Mouse (Mus musculus) forebrain, postnatal 0 days (tissue): Measurements from ENCODE around the gene Mypop. TPM values are rescaled to one million over a fixed set of nuclear protein-coding genes. Genes with fewer than 3 reads are reported as not detected.
A peak's percentile ranks its signal among the peaks of the same experiment; 100 is the strongest.

Source experiments
- ATAC-seq: fragments of 200-750 bp; cut with Nextera tagmentation; 2 replicates; pipeline ENCODE4 v1.8.0; 2017; ENCODE audit warnings: mild to moderate bottlenecking, moderate library complexity
- DNase-seq: peaks from one replicate; pipeline ENCODE4 v3.0.0-alpha.2; 2015
- H3K27ac ChIP-seq: fragments of 300-500 bp; sonication (generic); 2 replicates; pipeline ENCODE4 v1.5.1; 2014; ENCODE audit warnings: low read depth, mild to moderate bottlenecking, antibody characterized with exemption, low read length, moderate library complexity, mixed read lengths
- H3K27me3 ChIP-seq: fragments of 300-500 bp; sonication (generic); 2 replicates; pipeline ENCODE4 v1.6.1; 2014; ENCODE audit warnings: mild to moderate bottlenecking, low read length, mixed read lengths; ENCODE audit not compliant: insufficient read depth
- H3K36me3 ChIP-seq: fragments of 300-500 bp; sonication (generic); 2 replicates; pipeline ENCODE4 v1.6.1; 2014; ENCODE audit warnings: mild to moderate bottlenecking, moderate library complexity; ENCODE audit not compliant: insufficient read depth
- H3K4me1 ChIP-seq: fragments of 300-500 bp; sonication (generic); 2 replicates; pipeline ENCODE4 v1.6.1; 2014; ENCODE audit warnings: antibody characterized with exemption; ENCODE audit not compliant: insufficient read depth
- H3K4me2 ChIP-seq: fragments of 300-500 bp; sonication (generic); 2 replicates; pipeline ENCODE4 v1.6.1; 2014; ENCODE audit warnings: low read depth, mild to moderate bottlenecking, moderate library complexity
- H3K4me3 ChIP-seq: fragments of 300-500 bp; sonication (generic); 2 replicates; pipeline ENCODE4 v1.5.1; 2014; ENCODE audit warnings: low read depth, low read length, mixed read lengths
- H3K9ac ChIP-seq: fragments of 300-500 bp; sonication (generic); 2 replicates; pipeline ENCODE4 v1.6.1; 2014; ENCODE audit warnings: mild to moderate bottlenecking
- H3K9me3 ChIP-seq: fragments of 300-500 bp; sonication (generic); 2 replicates; pipeline ENCODE4 v1.6.1; 2016; ENCODE audit warnings: low read length
- CTCF ChIP-seq: sonication (generic); IDR thresholded peaks from 2 replicates; pipeline ENCODE4 v1.5.1; 2016; ENCODE audit warnings: antibody characterized with exemption, control low read depth, low read depth
- WGBS: fragments of 180-500 bp; shearing (Covaris S2); extraction: QIAGEN DNeasy Blood & Tissue Kit; methylation state at CpG from one replicate; pipeline ENCODE4 v1.1.7; 2014; 5-methylcytosine and 5-hydroxymethylcytosine counted together
- polyA plus RNA-seq: library from polyadenylated mRNA; unstranded; fragments of >200 nt; fragmentation: Nextera tagmentation; extraction: Ambion mirVana; gene quantifications from 2 replicates; pipeline ENCODE4 v1.2.1, GENCODE M21; 2015
- total RNA-seq: library from RNA; depleted of rRNA; stranded (reverse); fragments of >200 nt; gene quantifications from 2 replicates; pipeline ENCODE4 v1.2.3, GENCODE M21; 2014

Gene Mypop
- total and polyA plus RNA-seq, 2 experiments from 2014 or later: 4.3 to 12.3 TPM

- peak overlapping the region; percentile 82; the same call in 1 of the 2 replicates for H3K4me3 ChIP-seq
- H3K27ac ChIP-seq: no peak overlapping the region
- H3K36me3 ChIP-seq: peaks cover 17% of the 10 kb centered on the region
- no peak for TF ChIP-seq CTCF
- H3K4me2 ChIP-seq: peak overlapping the region; percentile 95
- DNase-seq: no peak
- WGBS: 79% methylated on average over 34 of the region's 34 CpGs
- no peak overlapping the region for H3K9ac ChIP-seq
- ATAC-seq: no peak
- H3K9me3 ChIP-seq: no peaks in the 10 kb centered on the region
- peaks cover 20% of the 10 kb centered on the region for H3K4me1 ChIP-seq
- no peaks in the 10 kb centered on the region for H3K27me3 ChIP-seq
Observed at GRCm38 (mm10) chr7:19005417-19006121, 14.5 kb downstream of the Mypop start.

DNA sequence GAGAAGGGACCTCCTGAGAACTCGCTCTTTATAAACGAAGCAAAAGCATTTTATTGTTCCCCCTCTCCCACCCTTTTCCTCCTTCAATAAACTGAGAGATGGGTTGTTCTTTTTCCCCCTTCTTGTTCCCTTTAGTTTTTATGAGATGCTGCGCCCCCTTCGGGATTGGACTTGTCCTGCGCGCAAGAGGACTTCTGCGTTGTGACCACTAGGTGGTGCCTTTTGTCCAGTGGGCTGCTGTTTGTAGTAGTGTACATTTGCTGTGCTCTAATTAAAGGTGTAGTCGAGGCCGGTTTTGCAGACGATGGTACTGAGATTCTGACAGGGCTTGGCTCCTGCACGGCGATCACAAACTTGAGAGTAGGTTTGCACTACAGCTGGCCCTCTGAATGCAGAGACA is 15.4 kb downstream of the Mypop start:
- Histone ChIP-seq H3K27ac (no peak overlapping the region), H3K4me2 (no peak overlapping the region; the same call in 1 of the 2 replicates), H3K27me3 (no peaks in the 10 kb centered on the region), H3K9ac (no peak overlapping the region), H3K4me3 (no peak overlapping the region), H3K36me3 (peaks cover 17% of the 10 kb centered on the region), H3K4me1 (peaks cover 20% of the 10 kb centered on the region), H3K9me3 (no peaks in the 10 kb centered on the region)
- WGBS: 6% methylated on average over 12 of the region's 12 CpGs
- ATAC-seq (peak; percentile 13; the same call in 1 of the 2 replicates), DNase-seq (peak; percentile 91)
- TF ChIP-seq CTCF: peak; percentile 99

GRCm38 (mm10) chr7:19007026-19007977 is 16.3 kb downstream of the Mypop start:
- no peak overlapping the region for H3K9ac ChIP-seq
- H3K36me3 ChIP-seq: peaks cover 17% of the 10 kb centered on the region
- no peak overlapping the region for H3K27ac ChIP-seq
- H3K4me3 ChIP-seq: no peak overlapping the region
- TF ChIP-seq CTCF: no peak
- no peaks in the 10 kb centered on the region for H3K9me3 ChIP-seq
- no peaks in the 10 kb centered on the region for H3K27me3 ChIP-seq
- H3K4me1 ChIP-seq: peaks cover 20% of the 10 kb centered on the region
- 80% methylated on average over 13 of the region's 13 CpGs for WGBS
- no peak overlapping the region for H3K4me2 ChIP-seq
- ATAC-seq: no peak
- DNase-seq: no peak

GRCm38 (mm10) chr7:19010581-19010980 is 19.5 kb downstream of the Mypop start:
- no peak for TF ChIP-seq CTCF
- WGBS: 77% methylated on average over 7 of the region's 7 CpGs
- Histone ChIP-seq H3K4me2 (no peak overlapping the region), H3K27ac (no peak overlapping the region), H3K36me3 (peaks cover 13% of the 10 kb centered on the region), H3K9ac (no peak overlapping the region), H3K9me3 (no peaks in the 10 kb centered on the region), H3K4me1 (peaks cover 6% of the 10 kb centered on the region), H3K27me3 (no peaks in the 10 kb centered on the region), H3K4me3 (no peak overlapping the region)
- no peak for ATAC-seq
- no peak for DNase-seq

DNA sequence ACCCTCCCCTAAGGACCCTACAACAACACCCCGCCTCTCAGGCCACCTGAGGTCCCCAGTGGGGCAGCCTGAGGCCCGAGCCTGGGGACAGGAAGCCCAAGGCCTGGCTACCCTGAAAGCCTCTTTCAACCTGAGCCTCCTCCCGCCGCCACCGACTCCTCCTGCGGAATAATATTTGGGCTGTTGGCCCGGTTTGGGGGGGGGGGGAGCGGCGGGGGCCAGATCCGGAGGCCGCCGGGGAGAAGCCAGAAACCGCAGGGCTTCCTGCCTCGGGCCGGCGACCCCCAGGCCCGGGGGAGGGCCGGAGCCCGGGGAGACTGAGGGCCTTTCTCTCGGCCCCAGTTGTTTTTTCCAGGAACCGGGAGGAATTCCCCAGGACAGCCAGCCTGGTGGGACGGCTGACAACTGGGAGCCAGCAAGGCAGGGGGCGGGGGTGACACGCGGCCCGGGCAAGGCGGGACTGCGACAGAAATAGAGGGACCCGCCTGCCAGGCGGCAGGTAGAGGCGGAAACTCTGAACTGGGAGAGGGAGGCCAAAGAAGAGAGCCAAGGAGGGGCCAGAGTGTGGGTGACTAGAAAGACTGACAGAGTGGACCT is 21.1 kb downstream of the Mypop start:
- H3K27me3 ChIP-seq: no peaks in the 10 kb centered on the region
- H3K9me3 ChIP-seq: no peaks in the 10 kb centered on the region
- no peak for DNase-seq
- no peak for ATAC-seq
- H3K36me3 ChIP-seq: 0 out of 2 replicates have a peak, but pooled peaks cover 3% of the 10 kb centered on the region
- H3K4me1 ChIP-seq: no peaks in the 10 kb centered on the region
- peak overlapping the region; percentile 39 for H3K4me2 ChIP-seq
- peak overlapping the region; percentile 12; the same call in 1 of the 2 replicates for H3K4me3 ChIP-seq
- H3K9ac ChIP-seq: peak overlapping the region; percentile 40
- no peak for TF ChIP-seq CTCF
- 6% methylated on average over 26 of the region's 31 CpGs for WGBS
- H3K27ac ChIP-seq: no peak overlapping the region

DNA sequence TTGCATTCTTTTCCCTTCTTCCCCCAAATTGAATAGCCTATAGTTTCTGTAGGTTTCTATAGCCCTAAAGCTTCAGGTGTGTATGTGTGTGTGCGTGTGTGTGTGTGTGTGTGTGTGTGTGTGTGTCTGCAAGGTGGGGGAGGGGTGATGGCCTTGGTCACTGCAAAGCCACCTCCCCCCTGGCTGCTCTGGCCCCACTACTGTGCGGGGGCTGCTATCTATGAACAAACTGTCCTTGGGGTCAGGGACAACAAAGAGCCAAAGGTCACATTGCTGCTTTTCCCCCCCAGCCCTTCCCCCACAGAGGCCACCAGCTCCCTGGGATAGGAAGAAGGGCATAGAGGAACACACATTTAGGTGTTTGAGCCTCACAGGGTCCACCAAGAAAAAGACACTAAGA is 21.8 kb downstream of the Mypop start:
- Histone ChIP-seq H3K27me3 (no peaks in the 10 kb centered on the region), H3K4me2 (no peak overlapping the region), H3K36me3 (no peaks in the 10 kb centered on the region), H3K27ac (no peak overlapping the region), H3K9me3 (no peaks in the 10 kb centered on the region), H3K4me1 (no peaks in the 10 kb centered on the region), H3K9ac (no peak overlapping the region), H3K4me3 (no peak overlapping the region)
- DNase-seq (no peak), ATAC-seq (no peak)
- no peak for TF ChIP-seq CTCF
- 59% methylated on average over 2 of the region's 2 CpGs for WGBS
